Mouse (Mus musculus) monocyte, adult 2 months (primary cell): ENCODE results near the gene Disc1.

Experiments
- DNase-seq, 2 experiments: peaks; one replicate each; pipeline ENCODE4 v3.0.0; 2022; ENCODE audit warnings: low spot score in 2 of 2, low read depth in 1 of 2

The Disc1 gene

DNA sequence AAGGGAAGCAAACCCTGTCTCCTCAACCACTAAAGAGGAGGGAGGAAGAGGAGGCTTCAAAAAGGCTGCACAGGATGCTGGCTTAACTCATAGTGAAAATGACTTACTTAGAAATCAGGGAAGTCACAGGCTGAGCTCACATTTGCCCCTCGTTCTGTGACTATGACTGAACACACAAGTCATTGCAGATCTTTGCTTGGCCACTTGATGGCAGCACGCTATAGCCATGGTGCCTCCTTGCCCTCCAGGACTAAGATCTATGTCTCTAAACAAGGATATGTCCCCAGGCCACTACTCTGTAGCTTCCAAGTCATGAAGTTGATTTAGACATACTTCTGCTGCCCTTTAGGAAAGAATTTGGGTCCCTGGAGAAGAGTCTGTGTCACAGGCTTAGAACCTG lies 62.6 kb downstream of the Disc1 start:
- no peak for DNase-seq

DNA sequence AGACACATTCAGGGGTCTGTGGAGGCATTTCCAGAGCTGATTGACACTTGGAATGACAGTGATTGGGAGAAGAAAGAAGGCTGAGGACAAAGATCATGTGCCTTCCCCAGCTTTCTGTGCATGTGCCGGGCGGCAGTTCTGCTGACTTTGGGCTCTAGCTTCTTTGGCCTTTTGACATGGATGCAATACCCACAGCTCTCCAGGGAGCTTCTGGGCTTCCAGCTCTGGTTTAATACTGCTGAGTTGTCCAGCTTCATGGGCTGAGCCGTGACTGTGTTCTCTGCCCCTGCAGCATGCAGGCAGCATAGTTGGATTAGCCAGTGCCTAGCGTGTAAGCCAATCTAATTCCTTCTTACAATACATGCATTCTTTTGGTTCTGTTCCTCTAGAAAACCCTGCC lies 72.5 kb downstream of the Disc1 start:
- DNase-seq, result no peak

DNA sequence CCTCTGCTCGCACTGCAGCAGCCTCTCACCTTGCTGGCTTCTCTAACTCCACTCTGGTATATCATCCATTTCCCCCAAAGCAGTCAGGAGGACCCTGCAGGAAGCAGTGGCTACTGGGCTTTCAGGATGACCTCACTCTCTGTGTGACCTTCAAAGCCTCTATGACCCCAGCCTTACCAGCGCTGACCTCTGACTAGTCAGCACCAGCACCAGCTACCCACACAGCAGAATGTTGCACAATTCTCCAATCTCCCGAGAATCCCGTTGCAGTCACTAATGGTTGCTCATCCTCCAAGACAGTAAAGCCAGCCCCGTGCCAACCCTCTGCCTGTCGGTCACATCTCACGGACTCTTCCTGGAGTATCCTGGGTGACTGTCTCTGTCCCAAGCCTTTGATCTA lies 73.6 kb downstream of the Disc1 start:
- no peak for DNase-seq

DNA sequence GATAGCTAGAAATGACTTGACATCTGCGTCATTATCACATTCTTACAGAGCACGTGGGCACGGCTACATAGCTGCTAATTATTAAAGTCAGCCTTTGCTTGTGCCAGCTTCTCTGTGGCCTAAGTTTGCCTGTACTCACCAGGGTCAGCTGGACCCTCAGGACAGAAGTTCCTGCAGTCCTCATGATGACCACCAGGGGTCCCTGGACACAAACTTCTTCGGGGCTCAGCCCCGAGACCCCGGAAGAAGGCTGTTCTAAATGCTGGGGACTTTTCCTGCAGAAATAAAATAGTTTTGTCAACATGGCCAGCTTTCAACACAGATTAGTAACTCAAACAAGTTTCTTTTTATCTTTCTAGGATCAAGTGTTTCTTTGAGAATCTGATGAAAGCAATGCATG lies 74.3 kb downstream of the Disc1 start:
- no peak for DNase-seq

DNA sequence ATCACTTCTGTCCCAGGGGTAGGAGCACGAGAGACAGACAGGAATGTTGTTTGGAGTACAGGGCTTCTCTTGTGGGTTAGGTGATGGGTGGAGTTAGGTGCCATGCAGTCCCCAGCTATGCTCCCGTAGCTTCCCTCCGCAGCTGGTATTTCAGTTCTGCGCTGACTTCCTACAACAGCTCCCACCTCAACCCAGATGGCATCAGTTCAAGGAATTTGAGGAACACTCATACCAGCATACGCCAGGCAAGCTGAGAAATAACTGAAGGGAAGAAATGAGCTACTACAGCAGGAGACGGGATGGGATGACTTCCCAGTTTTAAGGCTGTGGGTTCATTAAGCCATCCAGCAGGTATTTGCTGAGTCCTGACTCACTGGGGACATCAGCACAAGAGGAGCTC lies 76.8 kb downstream of the Disc1 start:
- no peak for DNase-seq

DNA sequence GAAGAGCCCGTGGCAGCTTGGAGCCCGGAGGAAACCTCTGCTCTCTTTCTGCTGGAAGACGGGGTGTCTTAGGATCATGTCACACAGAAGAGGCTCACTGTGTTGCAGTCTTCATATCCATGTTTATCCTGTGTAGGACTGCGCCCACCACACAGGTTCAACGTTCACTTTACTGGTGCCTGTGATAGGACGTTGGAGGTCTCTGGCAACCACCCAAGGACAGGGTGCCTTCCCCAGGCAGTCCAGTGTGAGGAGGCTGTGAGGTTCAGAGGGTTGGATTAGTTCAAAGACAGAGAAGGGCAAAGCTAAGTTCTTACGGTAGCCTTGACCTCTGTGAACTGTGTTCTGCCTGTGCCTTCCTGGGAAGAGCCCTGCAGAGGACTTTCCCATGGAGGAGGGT lies 77.3 kb downstream of the Disc1 start:
- no peak for DNase-seq

DNA sequence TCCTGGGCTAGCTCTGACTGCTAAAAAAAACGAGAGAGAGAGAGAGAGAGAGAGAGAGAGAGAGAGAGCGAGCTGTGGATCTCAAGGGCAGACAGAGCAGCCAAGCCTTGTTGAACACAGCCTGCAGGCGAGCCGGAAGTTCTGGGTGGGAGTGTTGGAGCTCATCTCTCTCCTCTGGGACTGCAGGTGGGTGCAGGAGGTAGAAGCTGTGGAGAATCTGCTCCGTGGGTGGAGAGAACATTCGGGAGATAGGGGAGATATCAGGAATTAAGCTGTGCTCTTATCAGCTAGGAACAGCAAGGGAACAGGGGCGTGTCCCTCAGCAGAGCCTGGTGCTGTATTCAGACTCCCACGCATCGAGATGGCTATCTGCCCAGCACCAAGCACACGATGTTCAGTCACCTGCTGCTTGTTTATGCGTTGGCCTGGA lies 79.7 kb downstream of the Disc1 start:
- DNase-seq, result no peak

DNA sequence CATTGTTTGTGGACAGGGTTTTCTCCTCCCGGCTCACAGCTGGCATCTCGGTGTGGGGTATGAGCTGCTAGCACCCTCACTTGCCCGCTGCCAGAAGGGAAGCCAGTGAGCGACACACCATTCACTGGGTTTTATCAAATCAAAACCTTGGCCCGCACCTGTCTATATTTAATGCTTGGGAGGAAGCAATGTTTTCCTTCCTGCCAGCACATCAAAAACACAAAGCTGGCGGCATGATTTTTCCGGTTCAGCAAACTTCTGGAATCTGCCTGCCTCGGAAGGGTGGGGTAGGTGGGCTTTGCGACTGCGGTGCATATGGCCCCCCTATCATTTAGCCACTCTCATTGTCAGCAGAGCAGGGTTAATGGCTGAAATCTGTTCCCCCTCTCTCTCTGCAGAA lies 80.9 kb downstream of the Disc1 start:
- DNase-seq, result no peak

DNA sequence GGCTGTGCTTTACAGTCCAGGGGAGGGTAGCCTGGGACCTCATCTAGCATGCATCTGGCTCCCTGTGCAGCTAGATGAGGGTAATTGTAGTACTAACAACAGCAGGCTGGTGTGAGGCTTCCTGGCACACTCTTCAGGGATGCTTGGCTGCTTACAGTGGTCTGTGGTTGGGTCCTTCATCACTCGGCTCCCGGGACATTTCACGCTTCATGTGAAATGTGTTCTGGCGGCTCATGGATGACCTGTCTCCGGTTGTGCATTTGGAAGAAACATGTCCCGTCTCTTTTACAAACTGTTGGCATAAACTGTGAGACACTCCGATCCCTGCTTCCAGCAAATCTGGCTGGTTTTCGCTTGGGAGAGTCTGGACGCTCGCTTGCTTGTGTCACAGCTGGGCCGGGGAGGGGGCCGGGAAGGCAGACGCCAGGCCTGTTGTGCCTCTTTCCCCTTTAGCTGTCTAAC lies 85.7 kb downstream of the Disc1 start:
- DNase-seq, result no peak

DNA sequence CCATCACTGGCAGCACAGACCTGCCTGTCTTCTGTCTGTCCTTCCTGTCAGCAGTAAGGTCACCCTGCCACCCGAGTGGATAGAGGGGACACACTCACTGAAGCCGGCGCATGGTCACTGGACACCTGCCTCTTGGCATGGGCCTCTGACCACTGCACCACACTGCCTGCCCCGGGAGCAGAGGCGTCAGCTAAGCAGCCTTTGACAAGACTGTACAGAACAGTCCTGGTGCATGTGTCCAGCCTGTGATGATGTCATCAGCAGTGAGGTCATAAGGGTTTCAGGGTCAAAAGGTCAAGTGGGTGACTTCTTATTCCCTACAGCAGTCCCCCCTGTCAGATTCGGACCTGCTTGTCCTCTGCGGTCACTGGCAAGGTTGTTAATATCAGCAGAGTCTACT lies 87.0 kb downstream of the Disc1 start:
- no peak for DNase-seq

DNA sequence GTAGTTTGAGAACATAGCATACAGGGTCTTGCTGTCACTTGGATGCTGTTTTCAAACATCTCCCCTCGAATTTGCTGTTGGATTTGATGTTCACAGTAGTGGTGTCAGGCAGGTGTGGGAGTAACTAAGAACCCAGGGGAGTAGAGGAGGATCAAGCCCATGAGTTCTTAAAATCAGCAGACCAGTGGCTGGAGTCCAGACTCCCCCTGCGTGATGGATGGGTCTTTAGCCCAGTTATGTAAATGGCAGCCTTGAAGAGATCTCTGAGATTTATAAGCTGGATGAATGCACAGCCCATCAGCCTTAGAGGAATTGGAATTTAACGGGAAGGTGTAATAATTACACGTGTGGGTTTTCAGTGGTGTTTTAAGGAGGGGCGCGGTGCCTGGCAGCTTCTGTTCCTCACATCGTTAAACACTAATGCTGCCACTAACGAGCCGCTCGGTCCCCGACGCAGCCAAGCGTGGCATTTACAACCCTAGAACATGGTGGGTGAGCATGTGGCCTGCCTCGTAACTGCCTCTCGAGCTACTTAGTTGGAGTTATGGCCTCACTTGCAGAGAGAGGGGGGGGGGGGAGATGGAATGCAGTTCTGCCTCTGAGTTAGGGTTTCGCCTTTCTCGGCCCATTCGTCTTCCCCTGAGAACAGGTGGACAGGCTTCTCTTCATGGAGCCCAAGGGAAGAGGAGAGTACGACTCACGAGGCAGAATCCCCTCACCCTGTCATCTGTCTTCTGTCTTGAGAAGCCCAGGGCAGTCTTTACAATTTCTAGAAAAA lies 103.1 kb downstream of the Disc1 start:
- no peak for DNase-seq

DNA sequence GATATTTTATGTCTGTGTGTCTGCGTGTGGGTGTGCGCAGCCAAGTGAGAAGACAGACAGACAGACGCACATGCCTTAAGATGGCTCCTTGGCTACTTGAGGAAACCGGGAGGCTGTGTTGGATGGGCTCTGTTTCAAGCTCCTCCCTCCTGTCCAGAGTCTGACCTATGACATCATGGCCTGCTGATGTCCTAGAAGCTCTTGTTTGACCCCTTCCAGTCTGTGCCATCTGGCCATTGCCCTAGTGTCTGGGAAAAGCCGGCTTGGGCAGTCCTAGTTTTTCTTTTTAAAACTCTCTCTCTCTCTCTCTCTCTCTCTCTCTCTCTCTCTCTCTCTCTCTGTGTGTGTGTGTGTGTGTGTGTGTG lies 103.6 kb downstream of the Disc1 start:
- no peak for DNase-seq

DNA sequence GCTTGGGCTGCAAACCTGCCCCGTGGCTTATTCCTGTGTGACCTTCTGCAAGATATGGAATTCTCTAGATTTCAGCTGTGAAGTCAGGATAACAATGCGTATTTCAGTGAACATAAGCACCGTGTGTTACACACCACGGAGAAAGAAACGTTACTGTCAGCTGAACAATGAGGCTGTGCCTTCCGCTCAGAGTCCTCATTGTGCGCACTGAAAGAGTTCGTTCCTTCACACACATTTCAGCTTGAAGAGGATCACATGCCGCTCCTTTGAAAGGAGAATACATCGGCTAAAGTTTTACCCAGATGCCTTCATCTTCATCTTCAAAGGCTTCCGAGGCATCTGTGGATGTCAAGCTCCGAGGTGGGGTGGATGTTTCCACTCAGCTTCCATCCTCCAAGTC lies 105.4 kb downstream of the Disc1 start:
- no peak for DNase-seq

DNA sequence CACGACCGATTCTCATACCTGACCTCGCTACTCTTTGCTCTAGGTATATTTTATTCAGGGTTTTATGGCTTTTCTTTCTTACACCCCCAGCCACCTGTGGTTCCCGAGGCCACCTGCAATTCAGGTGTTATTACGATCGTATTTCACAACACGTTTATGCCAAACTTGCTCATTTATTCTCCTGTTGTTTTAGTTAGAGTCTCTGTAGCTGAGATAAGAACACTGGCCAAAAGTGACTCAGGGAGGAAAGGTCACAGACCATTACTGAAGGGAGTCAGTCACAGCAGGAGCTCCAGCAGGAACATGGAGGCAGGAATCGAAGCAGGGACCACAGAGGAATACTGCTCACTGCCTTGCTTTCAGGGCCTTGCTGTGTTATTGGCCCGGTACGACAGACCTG lies 109.5 kb downstream of the Disc1 start:
- no peak for DNase-seq

DNA sequence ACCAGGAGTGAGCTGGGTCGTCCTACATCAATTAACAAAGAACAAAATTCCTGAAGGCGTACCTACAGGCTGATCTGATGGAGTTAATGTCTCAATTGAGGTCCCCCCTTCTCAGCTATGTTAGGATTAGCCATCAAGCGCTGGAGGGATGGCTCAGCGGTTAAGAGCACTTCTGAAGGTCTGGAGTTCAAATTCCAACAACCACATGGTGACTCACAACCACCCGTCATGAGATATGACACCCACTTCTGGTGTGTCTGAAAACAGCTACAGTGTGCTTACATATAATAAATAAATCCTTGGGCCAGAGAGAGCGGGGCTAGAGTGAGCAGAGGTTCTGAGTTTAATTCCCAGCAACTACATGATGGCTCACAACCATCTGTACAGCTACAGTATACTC lies 109.9 kb downstream of the Disc1 start:
- DNase-seq, result no peak

DNA sequence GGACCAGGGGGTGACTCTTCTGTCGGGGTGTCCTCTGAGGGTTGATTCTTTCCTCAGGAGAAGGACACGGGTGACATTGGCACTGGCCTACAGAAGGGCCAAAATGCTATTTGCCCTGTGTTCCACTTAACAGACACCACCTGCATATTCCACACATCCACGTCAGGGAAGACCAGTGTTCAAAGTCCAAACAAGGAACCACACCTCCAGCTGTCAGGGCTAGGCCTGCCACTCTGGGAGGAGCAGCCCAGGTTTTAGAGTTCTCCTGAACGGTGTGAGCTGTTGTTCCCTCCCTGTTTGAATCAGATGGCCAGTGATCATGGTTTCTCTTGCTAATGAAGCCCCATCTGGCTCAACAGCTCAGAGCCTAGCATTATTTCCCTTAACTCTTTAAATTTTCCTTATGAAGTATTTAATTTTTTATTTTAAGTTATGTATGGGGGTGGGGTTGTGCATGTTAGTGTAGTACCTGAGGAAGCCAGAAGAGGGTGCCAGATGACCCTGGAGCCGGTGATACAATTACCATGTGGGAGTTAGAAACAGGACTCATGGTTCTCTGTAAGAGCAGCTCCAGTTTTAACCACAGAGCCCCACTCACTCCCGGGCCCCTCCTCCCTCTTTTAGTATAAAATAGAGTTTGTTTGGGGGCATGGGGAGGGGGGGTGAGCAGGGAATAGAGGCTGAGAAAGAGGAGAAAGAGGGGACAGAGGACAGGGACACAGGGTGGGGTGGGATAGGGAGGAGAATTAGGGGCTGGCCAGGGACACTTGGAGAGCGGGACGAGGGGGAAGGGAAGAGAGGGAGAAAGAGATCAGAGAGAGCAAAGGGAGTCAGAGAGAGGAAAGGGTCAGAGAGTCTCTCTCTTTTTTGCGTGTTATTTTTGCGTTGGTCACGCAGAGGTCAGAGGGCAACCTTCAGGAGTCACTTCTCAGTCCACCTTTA lies 111.8 kb downstream of the Disc1 start:
- no peak for DNase-seq

DNA sequence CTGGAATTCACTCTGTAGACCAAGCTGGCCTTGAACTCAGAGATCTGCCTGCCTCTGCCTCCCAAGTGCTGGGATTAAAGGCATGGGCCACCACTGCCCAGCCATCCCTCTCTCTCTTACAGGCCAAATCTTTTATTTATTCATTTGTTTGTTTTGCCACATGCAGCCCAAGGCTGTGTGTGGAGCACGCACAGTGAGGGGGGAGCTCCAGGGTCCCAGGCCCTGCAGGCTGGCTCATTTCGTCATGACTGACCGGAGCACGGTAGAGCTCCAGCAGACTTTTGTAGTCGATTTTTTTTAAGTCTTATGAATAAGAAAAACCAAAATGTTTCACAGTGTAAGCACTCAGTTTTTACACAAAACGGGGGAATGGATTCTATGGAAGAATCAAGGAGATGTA lies 112.5 kb downstream of the Disc1 start:
- no peak for DNase-seq

DNA sequence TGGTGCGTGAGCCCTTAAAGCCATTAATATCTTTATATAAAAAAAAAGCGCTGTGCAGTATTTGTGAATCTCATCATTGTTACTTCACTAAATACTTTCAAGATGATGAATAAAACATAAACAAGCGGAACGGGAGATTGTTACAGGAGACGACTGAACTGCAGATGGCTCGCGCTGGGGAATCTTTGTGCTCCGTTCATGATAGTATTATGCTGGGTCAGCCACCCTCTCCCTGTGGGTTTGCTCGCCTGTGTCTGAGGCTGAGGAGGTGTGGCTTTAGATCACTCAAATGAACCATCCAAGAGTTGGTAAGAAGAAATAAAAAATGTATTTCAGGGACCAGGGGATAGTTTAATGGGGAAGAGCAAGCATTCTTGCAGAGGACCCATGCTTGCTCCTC lies 113.0 kb downstream of the Disc1 start:
- DNase-seq, result no peak

DNA sequence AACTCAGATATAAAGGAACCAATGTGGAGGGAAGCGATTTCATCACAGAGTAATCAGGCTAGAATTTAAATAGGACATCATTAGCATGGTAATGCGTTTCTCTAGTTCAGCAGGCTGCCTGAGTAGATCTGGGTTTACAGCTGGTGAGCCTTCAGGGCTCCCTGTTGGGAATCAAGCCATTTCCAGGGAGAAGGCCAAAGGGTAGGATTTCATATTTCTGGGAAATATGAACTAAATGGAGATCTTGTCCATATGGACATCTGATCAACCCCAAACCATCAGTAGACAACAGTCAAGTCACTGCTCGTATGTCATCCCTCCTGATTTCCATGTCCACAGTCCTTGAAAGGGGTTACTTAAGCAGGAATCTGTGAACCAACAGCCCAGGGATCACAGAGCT lies 115.6 kb downstream of the Disc1 start:
- DNase-seq, result no peak

DNA sequence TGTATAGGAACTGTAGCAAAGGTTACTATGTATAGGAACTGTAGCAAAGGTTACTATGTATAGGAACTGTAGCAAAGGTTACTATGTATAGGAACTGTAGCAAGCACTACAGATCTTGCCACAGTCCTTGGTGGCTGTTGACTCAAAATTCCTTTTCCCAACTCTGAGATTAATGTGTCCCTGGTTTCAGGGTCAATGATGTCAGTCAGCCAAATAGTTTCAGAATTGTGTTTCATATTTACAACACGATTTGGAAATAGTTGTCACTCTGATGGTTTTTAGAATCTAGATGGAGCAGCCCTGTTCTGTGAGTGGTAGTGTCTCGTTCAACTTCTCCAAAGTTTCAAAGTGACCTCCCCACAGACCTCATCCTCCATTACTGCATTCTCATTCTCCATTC lies 117.5 kb downstream of the Disc1 start:
- DNase-seq, result no peak

DNA sequence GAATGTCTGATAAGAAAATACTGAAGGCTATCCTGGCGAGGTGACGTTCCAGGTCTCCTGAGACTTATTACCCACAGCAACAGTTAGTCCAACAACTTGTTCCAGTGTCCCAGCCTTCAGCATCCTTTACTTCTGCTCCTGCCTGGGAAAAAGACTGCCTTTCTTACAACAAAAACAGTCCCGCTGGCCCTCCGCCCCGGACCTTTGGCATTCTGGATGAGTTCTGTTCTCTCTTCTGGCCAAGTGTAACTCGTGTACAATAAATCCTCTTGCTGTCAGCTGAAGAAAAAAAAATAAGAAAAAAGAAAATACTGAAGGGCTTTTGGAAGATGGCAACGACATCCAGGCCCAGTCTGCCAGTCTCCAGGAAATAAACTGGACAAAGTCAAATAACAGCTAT lies 120.2 kb downstream of the Disc1 start:
- no peak for DNase-seq

DNA sequence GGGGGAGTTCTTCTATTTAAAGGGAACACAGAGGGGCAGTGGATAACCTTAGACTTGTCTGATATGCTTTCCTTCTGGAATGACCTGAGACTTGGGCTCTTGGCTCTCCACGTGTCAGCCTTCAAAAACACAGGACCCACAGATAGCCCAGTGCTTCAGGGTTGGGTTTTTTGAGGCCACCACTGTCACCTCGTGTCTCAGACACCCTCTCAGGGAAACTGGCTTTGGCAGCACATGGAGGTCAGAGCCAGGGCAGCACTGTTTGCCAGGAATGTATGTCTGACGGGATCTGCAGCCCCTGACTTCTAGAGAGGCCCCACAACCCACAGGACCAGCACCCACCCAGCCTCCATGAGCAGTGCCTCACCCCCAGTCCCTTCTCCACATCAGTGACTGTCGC lies 120.9 kb downstream of the Disc1 start:
- no peak for DNase-seq
